In the genomic region with DNA sequence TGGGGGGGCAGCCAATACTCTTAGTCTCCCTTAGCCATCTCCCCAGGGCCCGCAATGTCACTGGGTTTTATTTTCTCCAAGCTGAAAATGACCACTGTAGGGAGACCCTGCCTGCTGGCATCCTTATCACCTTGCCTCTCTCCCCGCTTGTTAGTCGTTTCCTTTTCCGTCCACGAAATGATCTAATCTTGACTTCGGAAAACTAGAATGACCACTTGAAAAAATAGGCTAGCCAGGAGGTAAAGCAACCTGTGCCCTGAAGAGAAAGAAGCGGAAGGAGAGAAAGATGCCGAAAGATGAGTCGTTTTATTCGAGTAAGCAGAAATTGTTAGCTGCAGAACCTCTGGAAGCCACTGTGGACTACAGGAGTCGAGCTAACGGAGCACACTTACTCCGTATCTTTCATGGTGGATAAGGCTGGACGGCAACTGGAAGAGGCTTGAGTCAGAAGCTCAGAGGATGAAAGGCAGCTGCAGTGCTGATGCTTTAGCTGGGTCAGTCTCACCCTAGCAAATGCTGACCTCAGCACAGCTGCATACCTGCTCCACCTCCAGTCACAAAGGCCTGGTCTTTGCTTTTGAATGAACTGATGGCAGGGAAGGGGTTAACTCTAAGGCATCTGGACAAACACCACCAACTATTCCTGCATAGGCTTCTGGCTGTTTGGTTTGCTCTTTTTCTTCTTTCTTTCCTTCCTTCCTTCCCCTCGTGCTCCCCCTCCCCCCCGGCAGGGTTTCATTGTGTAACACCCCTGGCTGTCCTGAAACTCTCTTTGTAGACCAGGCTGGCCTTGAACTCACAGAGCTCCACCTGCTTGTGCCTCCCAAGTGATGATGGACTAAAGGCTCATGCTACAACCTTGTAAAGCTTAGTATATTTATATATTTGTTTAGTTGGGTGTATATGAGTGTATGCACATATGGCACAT, we compare ENCODE assay signal across 12 mouse cellular contexts. TPM values are rescaled to one million over a fixed set of nuclear protein-coding genes. Genes with fewer than 3 reads are reported as not detected.
DNase-seq lines count a peak whose midpoint lies in the region; ATAC-seq lines count a peak whose summit lies in the region.
"Had no signal": no experiment of that assay in that cellular context is flagged by ENCODE, and none has a peak within 500 bp of the region (broad histone marks: within the 10 kb centered on the region; RNA-seq: fewer than 3 reads in every experiment).

No protein-coding gene starts in this region.

- H3K27ac ChIP-seq in heart, embryonic 14.5 days (replicated peaks in 1 of 2; ENCODE audit: control insufficient read depth in 1 of 2, insufficient read depth in 1 of 2, low read depth in 2 of 2, low read length in 2 of 2) = peak overlapping the region; percentile 28 to 84
- peak overlapping the region; percentile 68 for H3K27ac ChIP-seq in liver, embryonic 15.5 days (replicated peaks)
- H3K27ac ChIP-seq in hindbrain, embryonic 13.5 days = no peak overlapping the region
- H3K27ac ChIP-seq: limb, embryonic 15.5 days had no signal

- H3K4me1 ChIP-seq in heart, embryonic 14.5 days (ENCODE audit: control insufficient read depth in 2 of 2, insufficient read depth in 2 of 2, low read length in 2 of 2) = peaks cover 19 to 34% of the 10 kb centered on the region in 2 experiments
- H3K4me1 ChIP-seq in liver, embryonic 15.5 days (replicated peaks) = peaks cover 37% of the 10 kb centered on the region
- peaks cover 23% of the 10 kb centered on the region for H3K4me1 ChIP-seq in hindbrain, embryonic 13.5 days (replicated peaks)

- H3K9ac ChIP-seq in heart, embryonic 14.5 days (ENCODE audit: low read length) = peak overlapping the region; percentile 51
- H3K9ac ChIP-seq in liver, embryonic 15.5 days = no peak overlapping the region
- H3K9ac ChIP-seq in hindbrain, embryonic 13.5 days = no peak overlapping the region
- H3K9ac ChIP-seq: forebrain, postnatal 0 days; limb, embryonic 15.5 days had no signal

- H3K4me3 ChIP-seq in heart, embryonic 14.5 days (ENCODE audit: control insufficient read depth in 1 of 2, insufficient read depth in 1 of 2, low read depth in 1 of 2, low read length in 2 of 2) = peak overlapping the region; percentile 2 to 9; a peak in 2 of 4 replicates
- peak overlapping the region; percentile 14 for H3K4me3 ChIP-seq in liver, embryonic 15.5 days (replicated peaks)
- no peak overlapping the region for H3K4me3 ChIP-seq in hindbrain, embryonic 13.5 days
- H3K4me3 ChIP-seq: limb, embryonic 15.5 days had no signal

- no peaks in the 10 kb centered on the region for H3K27me3 ChIP-seq in heart, embryonic 14.5 days (ENCODE audit: control insufficient read depth, insufficient read depth, low read length)
- peaks cover 28% of the 10 kb centered on the region for H3K27me3 ChIP-seq in liver, embryonic 15.5 days
- H3K27me3 ChIP-seq in hindbrain, embryonic 13.5 days = peaks cover 18% of the 10 kb centered on the region; the same call in 1 of the 2 replicates
- H3K27me3 ChIP-seq: limb, embryonic 15.5 days had no signal

- no peak for ATAC-seq in heart, embryonic 14.5 days (ENCODE audit: insufficient number of reproducible peaks, insufficient read depth, low FRiP score, low read depth)
- ATAC-seq in liver, embryonic 15.5 days (ENCODE audit: insufficient read depth) = no peak
- ATAC-seq in hindbrain, embryonic 13.5 days (ENCODE audit: low FRiP score) = no peak
- no peak for ATAC-seq in erythroid progenitor cell, adult 5-6 weeks (replicated peaks; ENCODE audit: low FRiP score, poor library complexity, severe bottlenecking)
- ATAC-seq: forebrain, postnatal 0 days had no signal

- intact Hi-C loops in heart, postnatal 25 days (cut with DNase I) = no loop called here

- no peak for DNase-seq in heart, postnatal 25 days (ENCODE audit: low spot score)
- peak; percentile 38 for DNase-seq in thymus, postnatal 0 days (ENCODE audit: low spot score)
- no peak for DNase-seq in thymus, adult 18-20 months
- no peak for DNase-seq in c-Kit-positive CD71-positive TER-119-positive erythroid progenitor cells, embryonic 14.5 days (ENCODE audit: low spot score)
- DNase-seq: cerebellum, postnatal 10 days; forebrain, postnatal 0 days; heart, postnatal 4 days had no signal

- peak overlapping the region; percentile 38 for H3K4me2 ChIP-seq in heart, embryonic 14.5 days (ENCODE audit: low read length)
- peak overlapping the region; percentile 38 for H3K4me2 ChIP-seq in liver, embryonic 15.5 days
- no peak overlapping the region for H3K4me2 ChIP-seq in hindbrain, embryonic 13.5 days
- H3K4me2 ChIP-seq: limb, embryonic 15.5 days had no signal

- H3K9me3 ChIP-seq in heart, embryonic 14.5 days (ENCODE audit: control insufficient read depth, low read length) = no peaks in the 10 kb centered on the region
- no peaks in the 10 kb centered on the region for H3K9me3 ChIP-seq in liver, embryonic 15.5 days (replicated peaks)
- no peaks in the 10 kb centered on the region for H3K9me3 ChIP-seq in hindbrain, embryonic 13.5 days
- H3K9me3 ChIP-seq: limb, embryonic 15.5 days had no signal

- peaks cover 33% of the 10 kb centered on the region for H3K36me3 ChIP-seq in heart, embryonic 14.5 days (ENCODE audit: control insufficient read depth, insufficient read depth, low read length)
- H3K36me3 ChIP-seq in liver, embryonic 15.5 days (replicated peaks) = 0 out of 2 replicates have a peak, but pooled peaks cover 4% of the 10 kb centered on the region
- H3K36me3 ChIP-seq in hindbrain, embryonic 13.5 days = peaks cover 35% of the 10 kb centered on the region

- 31% methylated on average over 16 of the region's 16 CpGs for WGBS in heart, embryonic 14.5 days
- WGBS in liver, embryonic 15.5 days (ENCODE audit: insufficient replicate concordance) = 14% methylated on average over 16 of the region's 16 CpGs
- WGBS in hindbrain, embryonic 13.5 days = 83% methylated on average over 16 of the region's 16 CpGs

RNA-seq across cellular contexts. Expression of gene Fnbp1, which starts 2.2 kb away (rescaled TPM):
- 17.6 and 19.4 TPM in 2 replicates for polyA plus RNA-seq in heart, embryonic 14.5 days (2014; fragmentation: Nextera tagmentation; extraction: Ambion mirVana)
- 10 to 100 TPM; 50.0 to 53.4 TPM for total RNA-seq in heart, postnatal 25 days (2021)
- 45.6 and 59.9 TPM in 2 replicates for polyA plus RNA-seq in thymus, postnatal 0 days (2015; fragmentation: Nextera tagmentation; extraction: Ambion mirVana)
- 5.1 and 6.1 TPM in 2 replicates for polyA plus RNA-seq in liver, embryonic 15.5 days (2015; fragmentation: Nextera tagmentation; extraction: Ambion mirVana)
- polyA plus RNA-seq in hindbrain, embryonic 13.5 days (2015; fragmentation: Nextera tagmentation; extraction: Ambion mirVana) = 20.7 and 21.9 TPM in 2 replicates
- total RNA-seq in erythroid progenitor cell, adult 5-6 weeks (2015; ENCODE audit: low replicate concordance) = 3.8 and 19.1 TPM in 2 replicates
- 5.8 and 9.1 TPM in 2 replicates for total RNA-seq in erythroid progenitor cell, adult 5-6 weeks (2017; ENCODE audit: low replicate concordance)

RNA-seq across cellular contexts. Expression of gene Gpr107, which starts 8.1 kb away (rescaled TPM):
- polyA plus RNA-seq in heart, embryonic 14.5 days (2014; fragmentation: Nextera tagmentation; extraction: Ambion mirVana) = 26.6 and 27.3 TPM in 2 replicates
- 10 to 100 TPM; 33.1 to 35.1 TPM for total RNA-seq in heart, postnatal 25 days (2021)
- 21.7 and 24.1 TPM in 2 replicates for polyA plus RNA-seq in thymus, postnatal 0 days (2015; fragmentation: Nextera tagmentation; extraction: Ambion mirVana)
- polyA plus RNA-seq in liver, embryonic 15.5 days (2015; fragmentation: Nextera tagmentation; extraction: Ambion mirVana) = 10.4 and 11.5 TPM in 2 replicates
- 38.1 and 38.2 TPM in 2 replicates for polyA plus RNA-seq in hindbrain, embryonic 13.5 days (2015; fragmentation: Nextera tagmentation; extraction: Ambion mirVana)
- 15.1 and 24.7 TPM in 2 replicates for total RNA-seq in erythroid progenitor cell, adult 5-6 weeks (2015; ENCODE audit: low replicate concordance)
- 6.4 and 8.9 TPM in 2 replicates for total RNA-seq in erythroid progenitor cell, adult 5-6 weeks (2017; ENCODE audit: low replicate concordance)
